Mouse (Mus musculus) 416B (cell line): ENCODE results near the gene Cdc25b.

Experiments
- DNase-seq: peaks from one replicate; pipeline ENCODE4 v3.0.0; 2011; ENCODE audit warnings: low read depth

Gene Cdc25b

DNA sequence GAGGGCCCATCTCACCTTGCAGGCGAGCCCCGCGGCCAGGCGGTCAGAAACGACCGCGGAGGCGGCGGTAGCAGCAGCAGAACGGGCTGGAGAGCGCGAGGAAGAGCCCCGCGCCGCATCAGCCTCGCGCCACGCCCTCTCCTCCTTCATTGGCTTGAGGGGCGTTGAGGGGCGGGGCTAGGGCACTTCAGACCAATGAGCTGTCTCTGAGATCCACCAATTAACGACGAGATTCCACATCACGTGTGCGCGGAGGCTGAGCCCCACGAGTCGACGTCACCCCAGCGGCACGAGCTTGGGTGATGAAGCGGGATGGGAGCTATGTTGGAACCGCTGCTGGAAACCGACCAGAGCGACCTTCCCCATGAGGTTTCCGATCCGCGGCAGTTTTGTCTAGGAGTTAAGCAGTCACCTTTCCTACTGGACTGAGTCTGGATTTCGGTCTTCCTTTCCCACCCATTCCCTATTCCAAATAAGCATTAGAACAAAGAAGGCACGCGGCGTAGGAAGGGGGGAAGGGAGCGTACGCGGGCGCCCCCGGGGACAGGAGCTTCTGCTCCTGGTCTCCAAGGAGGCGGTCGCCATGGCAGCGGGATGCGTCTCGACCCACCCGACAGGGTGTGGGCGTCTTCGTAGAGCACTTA lies 26.7 kb upstream of the Cdc25b start, which contains the start of gene 1700037H04Rik:
Gene 1700037H04Rik (minus strand): TSS at position 144 of the 644 bp plus-strand sequence.
- DNase-seq, result peak; percentile 99

DNA sequence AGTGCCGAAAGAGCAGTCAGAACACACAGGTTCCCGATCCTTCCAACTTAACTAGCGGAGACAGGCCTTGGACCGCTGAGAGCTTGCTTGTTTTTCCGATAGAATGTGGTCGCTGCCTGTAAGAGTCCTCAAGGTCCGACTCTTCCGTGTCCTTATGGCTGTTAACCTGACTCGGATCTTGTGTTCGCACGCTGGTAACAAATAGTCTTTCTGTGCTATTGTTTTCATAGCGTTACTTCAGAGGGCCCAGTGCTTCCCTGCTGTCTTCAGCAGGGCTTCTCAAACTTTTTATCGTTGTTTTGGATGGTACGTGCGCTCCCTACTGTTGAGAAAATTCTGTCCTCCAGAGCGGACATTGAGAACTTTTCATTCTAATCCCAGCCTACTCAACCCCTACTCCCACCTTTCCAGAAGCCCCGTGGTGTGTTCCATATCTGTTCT lies 26.1 kb upstream of the Cdc25b start:
- peak; percentile 76 for DNase-seq

DNA sequence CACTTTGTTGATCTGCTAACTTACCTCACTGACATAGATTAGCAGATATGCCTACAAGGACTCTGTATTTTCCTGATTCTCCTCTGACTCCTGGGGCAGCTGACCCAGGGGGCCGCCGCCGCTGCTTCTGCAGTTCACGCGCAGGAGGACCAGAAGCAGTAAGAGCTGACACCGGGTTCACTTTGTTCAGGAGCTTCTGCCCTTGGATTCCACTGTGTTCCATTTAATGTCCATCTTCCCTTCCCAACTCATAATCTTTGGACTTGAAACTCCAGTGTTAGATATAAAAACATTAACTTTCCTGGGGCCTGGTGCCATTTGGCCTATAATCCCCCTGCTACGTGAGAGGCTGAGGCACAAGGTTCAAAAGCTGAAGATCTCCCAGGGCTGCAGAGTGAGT lies 22.8 kb upstream of the Cdc25b start:
- DNase-seq, result no peak

DNA sequence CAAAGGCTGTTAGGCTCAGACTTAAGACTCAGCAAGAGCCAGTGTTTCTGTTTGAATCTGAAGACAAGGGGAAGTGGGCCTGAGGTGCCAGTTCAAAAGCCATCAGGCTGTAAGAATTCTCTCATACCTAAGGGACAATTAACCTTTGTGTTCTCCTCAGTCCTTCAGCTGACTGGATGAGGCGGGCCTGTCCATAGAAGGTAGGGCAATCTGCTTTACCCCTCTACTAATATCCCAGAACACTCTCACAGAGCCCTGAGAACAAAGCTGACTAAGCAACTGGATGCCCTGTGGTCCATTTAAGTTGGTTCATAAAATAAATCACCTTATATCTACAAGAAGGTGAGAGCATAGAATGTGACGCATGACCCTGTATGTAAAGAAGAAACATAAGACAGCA lies 20.6 kb upstream of the Cdc25b start:
- DNase-seq, result no peak

DNA sequence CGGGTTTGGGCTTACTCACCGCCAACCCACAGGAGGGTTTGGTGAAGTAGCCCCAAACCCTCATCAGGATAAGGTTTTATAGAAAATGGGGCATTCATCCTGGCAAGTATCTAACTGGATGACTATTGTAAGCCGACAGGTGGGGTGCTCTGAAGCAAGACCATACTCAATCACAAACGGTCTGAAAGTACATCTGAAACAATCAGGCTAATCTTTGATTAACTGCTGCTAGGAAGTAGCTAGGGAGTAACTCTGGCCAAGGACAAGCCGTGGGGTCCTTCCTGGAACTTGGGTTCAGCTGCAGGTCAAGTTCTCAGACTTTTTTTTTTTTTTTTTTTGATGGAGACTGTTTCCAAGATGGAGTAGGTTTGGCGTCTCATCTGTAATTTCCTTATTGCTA lies 18.8 kb upstream of the Cdc25b start:
- no peak for DNase-seq

DNA sequence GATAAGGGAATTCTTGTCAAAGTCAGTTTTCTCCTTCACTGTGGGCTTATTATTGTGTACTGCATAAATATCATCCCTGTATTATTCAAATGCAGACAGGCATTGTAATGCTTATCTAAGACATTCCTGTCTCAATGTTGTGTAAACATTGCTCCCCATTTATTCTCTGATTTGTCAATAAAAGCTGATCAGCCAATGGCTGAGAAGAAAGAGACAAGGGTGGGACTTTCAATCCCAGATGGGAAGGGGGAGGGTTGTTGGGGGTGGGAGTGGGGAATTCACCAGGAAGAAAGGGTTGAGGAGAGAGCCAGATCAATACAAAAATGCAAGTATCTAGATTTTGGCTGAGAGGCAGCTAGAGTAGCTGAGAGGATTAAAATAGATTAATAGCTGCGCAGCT lies 17.8 kb upstream of the Cdc25b start:
- no peak for DNase-seq

DNA sequence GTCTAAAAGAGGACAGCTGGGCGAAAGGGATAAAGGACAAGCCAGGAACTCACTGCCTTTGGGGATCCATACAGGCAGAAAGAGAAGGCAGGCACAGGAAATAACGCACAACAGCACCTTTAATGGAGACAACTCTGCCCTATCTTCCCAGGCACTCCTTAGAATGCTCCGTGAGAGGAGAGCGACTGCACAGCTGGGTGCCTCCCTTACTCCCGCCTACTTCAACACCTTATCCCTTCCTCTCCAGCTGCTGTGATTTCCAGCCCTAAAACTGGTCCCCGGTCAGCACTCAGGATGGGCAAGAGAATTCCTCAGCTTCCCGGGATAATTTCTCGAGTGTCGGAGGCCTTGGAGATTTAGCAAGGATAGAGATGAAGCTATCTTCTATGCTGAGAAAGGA lies 15.8 kb upstream of the Cdc25b start:
- DNase-seq, result no peak

DNA sequence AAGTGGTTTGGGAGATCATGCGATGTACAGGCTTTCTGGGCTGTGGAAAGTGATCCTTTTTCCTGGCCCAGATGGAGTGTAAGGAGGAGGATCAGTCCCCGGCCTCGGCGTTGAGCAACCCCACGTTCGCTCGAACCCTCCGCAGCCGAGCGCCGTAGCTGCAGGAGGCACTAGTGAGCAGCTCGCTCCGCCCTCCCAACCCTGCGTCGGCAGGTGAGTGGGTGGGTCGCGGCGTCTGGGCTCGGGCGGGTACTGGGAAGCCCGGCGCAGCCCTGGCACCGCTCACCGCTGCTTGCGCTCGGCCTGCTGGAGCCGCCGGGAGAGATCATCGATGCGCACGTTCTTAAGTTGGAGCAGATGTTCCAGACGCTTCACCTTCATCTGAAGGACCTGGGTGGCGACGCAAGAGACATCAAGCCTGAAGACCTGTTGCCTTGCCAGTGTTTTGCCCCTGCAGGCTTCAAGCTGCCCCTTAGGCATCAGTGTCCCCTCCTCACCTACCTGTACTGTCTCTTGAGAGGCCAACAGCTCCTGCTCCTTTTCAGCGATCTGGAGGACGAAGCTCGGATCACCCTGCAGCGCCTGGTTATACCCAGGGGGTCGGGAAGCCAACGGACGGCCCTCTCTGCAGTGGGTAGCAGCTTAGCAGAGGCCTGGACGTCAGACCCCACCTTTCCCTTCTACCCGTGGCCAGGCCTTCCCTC lies 15.2 kb upstream of the Cdc25b start:
- no peak for DNase-seq

DNA sequence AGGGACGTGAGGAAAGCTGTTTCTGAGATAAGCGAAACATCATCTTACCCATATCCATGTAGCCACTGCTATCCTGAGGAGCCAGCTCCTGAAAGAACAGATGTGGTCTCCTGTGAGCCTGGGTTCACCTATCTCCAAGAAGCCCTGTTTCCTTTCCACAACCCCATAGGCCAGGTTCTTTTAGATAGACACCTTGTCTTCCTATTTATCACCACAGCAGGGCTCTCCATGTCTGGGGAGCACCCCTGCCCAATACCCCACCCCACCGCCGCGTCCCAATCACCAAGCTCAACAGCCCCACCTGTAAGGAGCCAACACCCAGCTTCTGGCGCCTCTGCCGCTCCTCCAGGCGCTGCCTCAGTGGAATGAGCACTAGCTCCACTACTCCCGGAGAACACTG lies 14.4 kb upstream of the Cdc25b start:
- DNase-seq, result no peak

DNA sequence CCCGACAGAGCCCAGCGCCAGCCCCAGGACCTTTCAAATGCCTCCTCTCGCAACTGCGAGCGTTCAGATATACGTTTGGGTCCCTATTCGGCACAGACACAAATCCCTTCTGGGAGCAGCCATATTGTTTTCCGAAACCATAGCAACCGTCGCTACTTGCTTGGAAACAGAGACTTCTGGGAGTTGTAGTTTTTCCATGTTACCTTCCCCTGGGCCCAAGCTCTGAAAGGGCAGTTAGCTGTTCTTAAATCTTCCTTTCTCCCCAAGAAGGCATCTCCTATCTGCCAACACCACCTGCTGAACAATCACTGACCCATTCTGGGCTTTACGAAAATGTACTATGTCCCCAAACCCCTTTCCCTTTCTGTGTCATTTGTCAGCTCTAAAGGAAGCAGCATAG lies 12.0 kb upstream of the Cdc25b start:
- peak; percentile 80 for DNase-seq

DNA sequence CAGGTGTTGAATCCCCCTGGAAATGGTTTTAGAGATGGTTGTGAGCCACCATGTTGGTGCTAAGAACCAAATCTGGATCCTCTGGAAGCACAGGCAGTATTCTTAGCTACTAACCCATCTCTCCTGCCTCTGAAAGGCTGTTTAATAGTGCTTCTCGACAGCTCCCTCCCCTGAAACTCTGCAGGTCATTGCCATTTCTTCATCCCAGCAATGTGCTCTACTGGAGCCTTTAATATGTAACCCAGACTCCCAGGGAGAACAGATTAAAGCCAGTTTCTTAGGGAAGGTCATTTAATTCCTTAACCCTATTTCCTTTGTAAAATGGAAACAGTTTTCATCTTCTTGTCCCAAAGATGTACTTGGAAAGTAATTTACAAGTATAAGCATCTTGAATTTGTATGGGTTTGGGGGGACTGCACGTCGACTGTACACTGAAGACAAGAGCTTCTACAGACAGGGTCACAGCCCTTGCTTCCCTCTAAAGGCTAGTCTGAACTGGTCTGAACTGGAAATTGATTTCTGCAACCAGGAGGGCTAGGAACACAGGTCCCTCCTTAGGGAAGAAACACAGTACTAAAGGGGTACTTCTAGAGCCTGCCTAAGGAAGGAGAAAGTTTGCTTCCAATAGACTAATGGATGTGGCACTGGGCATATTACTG lies 11.3 kb upstream of the Cdc25b start:
- DNase-seq, result no peak

DNA sequence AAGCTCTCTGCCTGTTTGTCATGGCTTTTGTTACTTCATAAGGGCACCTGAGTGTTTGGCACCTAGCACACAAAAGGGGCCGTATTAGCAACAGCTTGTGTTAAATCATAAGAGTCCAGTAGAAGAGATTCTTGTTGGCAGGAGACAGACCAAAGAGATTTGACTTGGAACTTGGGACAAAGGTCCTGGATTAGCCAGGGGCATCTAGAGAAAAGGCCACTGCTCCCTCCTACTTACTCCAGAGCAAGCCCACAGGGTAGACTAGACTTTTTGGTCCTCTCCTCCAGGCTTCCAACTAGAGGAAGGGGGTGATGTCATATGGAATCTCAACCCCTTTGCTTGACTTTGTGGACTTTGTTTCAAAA lies 10.8 kb upstream of the Cdc25b start:
- no peak for DNase-seq

DNA sequence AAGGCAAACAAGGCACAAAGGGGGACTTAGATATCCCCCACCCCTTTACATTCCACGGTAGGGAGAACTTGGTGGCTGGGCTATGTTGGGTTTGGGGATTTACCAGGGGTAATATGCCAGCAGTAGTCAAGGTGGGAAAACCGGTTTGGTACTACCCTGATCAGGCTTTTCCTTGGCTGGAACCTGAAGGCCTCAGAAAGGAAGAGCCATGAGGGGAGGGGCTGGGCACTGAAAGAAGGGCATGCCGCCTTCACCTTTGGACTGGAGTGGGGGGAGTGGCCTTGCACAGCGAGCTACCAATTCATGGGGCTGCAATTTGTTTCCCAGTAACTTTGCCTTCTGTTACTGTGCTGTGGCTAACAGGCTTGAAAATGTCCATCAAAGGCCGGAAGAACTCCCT lies 10.3 kb upstream of the Cdc25b start:
- DNase-seq, result no peak

DNA sequence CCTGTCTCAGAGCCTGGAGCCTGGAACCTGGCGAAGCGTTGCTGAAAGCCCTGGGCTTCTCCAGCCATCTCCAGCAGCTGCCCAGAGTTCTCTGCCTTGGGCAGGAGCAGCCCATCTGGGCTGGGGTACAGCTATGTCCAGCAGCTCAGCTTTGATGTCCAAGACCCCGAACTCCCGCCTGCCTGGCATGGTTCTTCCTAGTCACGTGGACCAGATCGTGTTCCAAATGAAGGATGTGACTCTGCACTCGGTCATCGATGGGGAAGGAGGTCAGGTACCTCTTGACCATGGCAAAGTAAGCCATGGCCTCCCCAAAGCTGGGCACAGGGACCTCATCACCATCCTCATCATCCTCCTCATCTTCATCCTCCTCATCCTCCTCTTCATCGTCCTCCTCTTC lies 8.8 kb upstream of the Cdc25b start:
- no peak for DNase-seq

DNA sequence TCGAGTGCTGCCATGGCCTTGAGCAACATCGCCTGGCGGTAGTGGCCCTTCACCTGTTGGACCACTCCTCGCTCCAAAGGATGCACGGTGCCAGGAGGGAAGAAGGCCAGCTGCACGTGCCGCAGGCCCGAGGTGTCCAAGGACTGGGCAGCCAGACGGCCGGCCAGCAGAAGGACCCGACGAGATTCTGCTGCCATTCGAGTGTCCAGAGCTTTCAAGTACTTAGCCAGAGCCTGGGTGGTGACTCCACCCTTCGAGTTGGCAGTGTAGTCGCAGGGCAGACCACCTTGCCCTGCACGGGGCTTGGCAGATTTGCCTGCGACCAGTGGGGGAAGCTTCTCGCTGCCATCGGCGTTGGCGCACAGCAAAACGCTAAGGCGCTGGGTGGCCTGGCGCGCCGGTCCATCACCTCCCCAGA lies 7.9 kb upstream of the Cdc25b start:
- peak; percentile 24 for DNase-seq

DNA sequence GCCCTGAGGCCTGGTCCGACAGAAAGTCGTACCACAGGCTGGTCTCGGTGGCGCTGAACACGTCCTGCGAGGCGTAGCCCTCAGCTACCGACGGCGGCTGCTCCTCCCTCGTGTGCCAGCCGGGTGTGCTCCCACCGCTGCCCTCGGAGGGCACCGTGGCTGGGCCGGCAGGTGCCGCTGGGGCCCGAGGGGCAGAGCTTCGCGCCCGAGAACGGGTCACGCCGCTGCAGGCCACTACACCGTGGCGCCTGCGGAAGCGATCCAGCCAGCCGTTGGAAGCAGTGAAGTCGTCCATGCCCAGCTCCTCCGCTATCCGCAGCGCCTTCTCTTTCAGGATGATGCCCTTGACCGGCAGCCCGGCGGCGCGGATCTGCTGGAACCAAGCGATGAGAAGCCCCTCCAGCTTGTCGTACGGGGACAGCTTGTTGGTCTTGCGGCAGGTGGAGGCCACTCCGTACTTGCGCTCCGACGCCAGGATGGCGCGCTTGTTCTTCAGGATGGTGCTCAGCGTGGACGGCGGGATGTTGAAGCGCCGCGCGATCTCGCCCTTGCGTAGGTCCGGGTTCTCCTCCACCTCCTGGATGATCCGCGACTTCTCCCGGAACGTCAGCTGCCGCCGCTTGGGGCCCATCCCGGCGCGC lies 7.4 kb upstream of the Cdc25b start:
- DNase-seq, result peak; percentile 75

DNA sequence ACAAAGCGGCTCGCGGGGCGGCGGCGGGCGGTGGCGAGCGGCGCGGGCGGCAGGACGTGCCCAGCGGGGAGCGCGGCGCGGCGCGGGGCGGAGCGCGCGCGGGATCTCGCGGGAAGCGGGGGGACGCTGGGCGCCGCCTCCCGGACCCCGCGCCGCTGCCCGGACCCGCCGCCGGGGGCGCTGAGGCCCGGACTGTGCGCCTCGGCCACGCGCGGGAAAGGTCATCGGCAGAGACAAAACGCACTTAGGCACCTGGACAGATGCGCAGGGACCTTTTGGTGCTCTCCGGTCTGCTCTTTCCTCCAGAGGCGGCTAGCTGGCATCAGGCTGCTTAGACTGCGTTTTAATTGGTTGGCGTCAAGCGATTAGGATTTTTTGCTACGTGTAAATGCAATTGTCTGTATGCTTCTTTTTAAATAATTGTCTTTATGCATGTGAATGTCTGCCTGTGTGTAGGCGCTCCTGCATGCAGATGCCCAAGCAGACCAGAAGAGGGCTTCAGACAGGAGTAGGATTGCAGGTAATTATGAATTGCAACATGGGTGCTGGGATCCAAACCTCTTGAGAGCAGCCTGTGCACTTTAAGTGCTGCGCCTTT lies 6.7 kb upstream of the Cdc25b start, which contains the start of gene Cenpb:
Gene Cenpb (minus strand): TSS at position 78 of the 598 bp plus-strand sequence.
- DNase-seq, result peak; percentile 75

DNA sequence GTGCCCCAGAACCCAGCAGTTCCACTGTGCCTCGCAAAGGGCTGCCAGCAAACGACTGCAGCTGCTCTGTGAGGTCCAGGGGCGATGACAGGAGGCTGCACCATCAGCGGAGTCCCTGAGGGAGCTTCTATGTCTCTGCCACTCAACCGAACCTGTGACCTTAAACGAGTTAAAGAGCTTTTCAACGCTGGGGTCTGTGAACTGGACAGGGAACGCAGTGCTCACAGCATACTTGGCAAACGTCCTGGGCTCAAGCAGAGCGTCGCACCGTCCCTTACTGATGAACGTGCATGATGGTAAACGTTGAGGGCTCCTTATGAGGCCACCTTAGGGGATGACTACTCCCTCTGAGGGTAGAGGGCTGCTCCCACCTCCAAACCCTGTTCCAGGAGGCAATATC lies 406 bp upstream of the Cdc25b start:
- DNase-seq, result no peak

DNA sequence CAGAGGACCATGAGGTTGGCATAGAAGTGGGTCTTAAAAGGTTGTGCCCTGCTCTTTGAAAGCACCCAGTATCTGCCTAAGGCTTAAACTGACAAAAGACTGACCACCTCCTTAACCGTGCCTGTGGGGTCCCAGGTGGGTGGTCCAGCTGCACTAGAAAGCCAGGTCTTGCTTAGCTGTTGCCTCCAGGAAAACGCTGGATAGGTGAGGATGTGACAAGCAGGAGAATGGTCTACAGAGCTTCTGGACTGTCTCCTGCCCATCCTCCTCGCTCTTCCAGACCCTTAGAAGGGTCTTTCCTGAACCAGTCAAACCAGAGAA lies 813 bp downstream of the Cdc25b start:
- no peak for DNase-seq

DNA sequence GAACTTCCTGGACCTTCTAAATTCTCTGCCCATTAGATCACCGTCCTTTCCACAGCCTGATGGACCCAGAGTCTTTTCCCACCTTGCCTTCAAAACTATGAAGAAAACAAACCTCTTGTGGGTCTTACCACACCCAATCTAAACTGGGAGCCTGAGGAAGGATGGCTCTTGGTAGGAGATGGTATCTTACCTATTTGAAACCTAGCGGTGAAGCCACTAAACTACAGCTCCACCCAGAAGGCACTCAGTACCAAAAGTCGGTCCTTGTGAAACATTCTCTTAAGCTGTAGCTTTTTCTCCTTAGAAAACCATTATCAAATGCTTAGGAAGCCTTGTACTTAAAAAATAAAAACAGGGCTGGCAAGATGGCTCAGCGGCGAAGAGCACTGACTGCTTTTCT lies 1.6 kb downstream of the Cdc25b start:
- no peak for DNase-seq

DNA sequence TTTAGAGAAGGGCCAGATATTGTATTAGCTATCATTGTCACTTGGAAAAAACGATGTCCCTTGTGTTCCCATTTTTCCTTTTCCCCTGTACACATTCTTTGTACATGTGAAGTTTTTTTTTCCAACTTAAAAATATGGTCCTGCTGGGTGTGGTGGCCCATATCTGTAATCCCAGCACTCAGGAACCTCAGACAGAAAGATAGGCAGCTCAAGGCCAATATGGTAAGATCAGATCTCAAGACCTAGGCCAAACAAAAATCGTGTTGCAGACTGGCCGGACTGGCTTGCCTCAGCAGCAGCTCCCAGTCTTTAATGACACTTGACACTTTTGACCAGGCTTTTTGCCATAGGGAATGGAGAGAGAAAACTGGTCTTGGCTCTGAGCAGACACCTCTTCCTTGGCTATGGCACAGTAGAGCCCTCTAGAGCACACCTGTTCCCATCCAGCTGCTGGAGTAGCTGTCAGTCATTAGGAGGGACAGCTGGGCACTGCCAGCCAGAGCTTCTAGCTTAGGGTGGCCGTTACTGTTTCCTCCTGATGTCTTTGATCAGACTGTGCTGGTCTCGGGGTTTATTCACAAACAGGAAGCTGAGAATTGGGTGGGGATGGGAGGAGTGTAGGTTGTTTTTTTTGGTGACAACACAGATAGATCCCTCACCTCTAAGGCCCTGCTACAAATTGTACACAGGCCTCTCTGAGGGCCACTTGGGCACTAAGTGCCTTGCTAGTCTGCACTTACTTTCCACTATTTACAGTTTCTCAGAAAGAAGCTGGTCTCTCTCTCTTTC lies 3.0 kb downstream of the Cdc25b start:
- no peak for DNase-seq
